In genomic region chr16:21192509-21193354, GRCm38 (mm10) we compare ENCODE assay signal across 8 mouse cellular contexts. TPM values are rescaled to one million over a fixed set of nuclear protein-coding genes. Genes with fewer than 3 reads are reported as not detected.
A peak's percentile ranks its signal among the peaks of the same experiment; 100 is the strongest.
DNase-seq lines count a peak whose midpoint lies in the region; ATAC-seq and TF ChIP-seq lines count a peak whose summit lies in the region.

No protein-coding gene starts in this region.

- no peaks in the 10 kb centered on the region for H3K9me3 ChIP-seq in embryonic facial prominence, embryonic 12.5 days
- no peaks in the 10 kb centered on the region for H3K9me3 ChIP-seq in intestine, embryonic 16.5 days (ENCODE audit: control insufficient read depth, low read length)
- H3K9me3 ChIP-seq in stomach, embryonic 15.5 days: no peaks in the 10 kb centered on the region

- TF ChIP-seq CTCF in left cerebral cortex, adult 2 months (IDR thresholded peaks at IDR 0.05): peak; percentile 96

- ATAC-seq in embryonic facial prominence, embryonic 12.5 days (ENCODE audit: insufficient number of reproducible peaks, insufficient read depth, low FRiP score, low TSS enrichment): 0 out of 2 replicates have a peak, but pooled peaks have one; percentile 32
- peak; percentile 67 for ATAC-seq in intestine, embryonic 16.5 days
- ATAC-seq in stomach, embryonic 15.5 days (ENCODE audit: insufficient read depth, low FRiP score, low read depth): peak; percentile 21; the same call in 1 of the 2 replicates

- 36% methylated on average over 7 of the region's 7 CpGs for WGBS in embryonic facial prominence, embryonic 12.5 days
- 28% methylated on average over 7 of the region's 7 CpGs for WGBS in intestine, embryonic 16.5 days
- 25% methylated on average over 7 of the region's 7 CpGs for WGBS in stomach, embryonic 15.5 days

- H3K36me3 ChIP-seq in embryonic facial prominence, embryonic 12.5 days: no peaks in the 10 kb centered on the region
- no peaks in the 10 kb centered on the region for H3K36me3 ChIP-seq in intestine, embryonic 16.5 days (ENCODE audit: control insufficient read depth, insufficient read depth, low read length)
- H3K36me3 ChIP-seq in stomach, embryonic 15.5 days: no peaks in the 10 kb centered on the region

- H3K4me1 ChIP-seq in embryonic facial prominence, embryonic 12.5 days: peaks cover 4% of the 10 kb centered on the region
- H3K4me1 ChIP-seq in intestine, embryonic 16.5 days (ENCODE audit: control insufficient read depth, insufficient read depth, low read length): 0 out of 2 replicates have a peak, but pooled peaks cover 3% of the 10 kb centered on the region
- H3K4me1 ChIP-seq in stomach, embryonic 15.5 days: no peaks in the 10 kb centered on the region

- no peak overlapping the region for H3K9ac ChIP-seq in embryonic facial prominence, embryonic 12.5 days
- H3K9ac ChIP-seq in intestine, embryonic 16.5 days (ENCODE audit: low read depth, low read length): no peak overlapping the region
- no peak overlapping the region for H3K9ac ChIP-seq in stomach, embryonic 15.5 days

- H3K4me3 ChIP-seq in left cerebral cortex, adult 2 months: no peak overlapping the region
- H3K4me3 ChIP-seq in embryonic facial prominence, embryonic 12.5 days: no peak overlapping the region
- H3K4me3 ChIP-seq in intestine, embryonic 16.5 days (ENCODE audit: low read length): no peak overlapping the region
- H3K4me3 ChIP-seq in stomach, embryonic 15.5 days (replicated peaks): no peak overlapping the region

- peak in 1 of 2 experiments; percentile 48 for DNase-seq in left cerebral cortex, adult 2 months (ENCODE audit: extremely low spot score in 1 of 2, low spot score in 2 of 2)
- no peak for DNase-seq in left cerebral cortex, postnatal 4 days
- peak; percentile 85 for DNase-seq in NIH3T3 (ENCODE audit: low read depth)
- peak; percentile 81 for DNase-seq in lung, postnatal 36 days
- no peak for DNase-seq in testis, postnatal 10 days (ENCODE audit: low spot score)

- H3K27ac ChIP-seq in left cerebral cortex, adult 2 months: no peak overlapping the region
- H3K27ac ChIP-seq in embryonic facial prominence, embryonic 12.5 days: no peak overlapping the region
- no peak overlapping the region for H3K27ac ChIP-seq in intestine, embryonic 16.5 days (ENCODE audit: low read length)
- no peak overlapping the region for H3K27ac ChIP-seq in stomach, embryonic 15.5 days

- no peak overlapping the region for H3K4me2 ChIP-seq in embryonic facial prominence, embryonic 12.5 days (replicated peaks)
- no peak overlapping the region for H3K4me2 ChIP-seq in intestine, embryonic 16.5 days (ENCODE audit: low read depth, low read length)
- H3K4me2 ChIP-seq in stomach, embryonic 15.5 days: no peak overlapping the region

- H3K27me3 ChIP-seq in embryonic facial prominence, embryonic 12.5 days: no peaks in the 10 kb centered on the region
- no peaks in the 10 kb centered on the region for H3K27me3 ChIP-seq in intestine, embryonic 16.5 days (replicated peaks; ENCODE audit: control insufficient read depth, insufficient read depth, low read length)
- H3K27me3 ChIP-seq in stomach, embryonic 15.5 days (replicated peaks): no peaks in the 10 kb centered on the region

- intact Hi-C loops in left cerebral cortex, adult 2 months (cut with DNase I): loop anchor here (1.0 to 10.0 kb wide), 5 partner anchors 283 to 698 kb away; partner anchors contain the start of genes Clcn2, Eif2b5 and Polr2h
- intact Hi-C loops in left cerebral cortex, postnatal 4 days (cut with DNase I): loop anchor here (5.0 kb wide), 1 partner anchor 475 kb away; the partner anchor contains the start of genes Clcn2 and Polr2h

RNA-seq across cellular contexts. Expression of gene Ephb3, which starts 11.8 kb away (rescaled TPM):
- total RNA-seq in left cerebral cortex, adult 2 months (2021): 10 to 100 TPM; 26.8 to 27.3 TPM
- total RNA-seq in left cerebral cortex, postnatal 4 days (2021): 10 to 100 TPM; 18.8 to 19.8 TPM
- 76.1 and 79.7 TPM in 2 replicates for polyA plus RNA-seq in embryonic facial prominence, embryonic 12.5 days (2016; fragmentation: Nextera tagmentation; extraction: Ambion mirVana)
- polyA plus RNA-seq in intestine, embryonic 16.5 days (2015; fragmentation: Nextera tagmentation; extraction: Ambion mirVana): 9.1 and 9.3 TPM in 2 replicates
- polyA plus RNA-seq in stomach, embryonic 15.5 days (2015; fragmentation: Nextera tagmentation; extraction: Ambion mirVana): 20.4 and 21.8 TPM in 2 replicates

RNA-seq across cellular contexts. Expression of gene Teddm3, which starts 38.9 kb away (rescaled TPM):
- 1 to 10 TPM; 1.1 to 1.4 TPM for total RNA-seq in left cerebral cortex, adult 2 months (2021)
- total RNA-seq in left cerebral cortex, postnatal 4 days (2021): under 1 TPM in 1 of 2 experiments, not detected in 1; 0.44 TPM
- not detected in 2 replicates for polyA plus RNA-seq in embryonic facial prominence, embryonic 12.5 days (2016; fragmentation: Nextera tagmentation; extraction: Ambion mirVana)
- 0.20 TPM in 1 of 2 replicates, not detected in the other for polyA plus RNA-seq in intestine, embryonic 16.5 days (2015; fragmentation: Nextera tagmentation; extraction: Ambion mirVana)
- polyA plus RNA-seq in stomach, embryonic 15.5 days (2015; fragmentation: Nextera tagmentation; extraction: Ambion mirVana): 1.8 and 5.8 TPM in 2 replicates

Comparison
In these comparisons a context has a peak if more than half of its experiments do, and no peak if none do; other contexts are left out.
1. DNase-seq: peak in NIH3T3 (single experiment) and lung, postnatal 36 days (single experiment); none in left cerebral cortex, postnatal 4 days (single experiment) and testis, postnatal 10 days (single experiment).
2. Peak in every context shown above with its lines, with median percentiles within 50 percentile points of each other: ATAC-seq.